Mouse (Mus musculus): ENCODE results near the gene Pcsk4. TPM values are rescaled to one million over a fixed set of nuclear protein-coding genes. Genes with fewer than 3 reads are reported as not detected.

Gene Pcsk4
- 1 to 10 TPM; 3.2 to 4.4 TPM for total RNA-seq (2021)
- long read RNA-seq, experiment 1, partial matches to known transcripts: 0 of 2 reads
- long read RNA-seq, experiment 1, other reads (novel, unspliced or antisense): 1 of 2 reads
- long read RNA-seq, experiment 2, partial matches to known transcripts: 1 of 5 reads
- long read RNA-seq, experiment 2, other reads (novel, unspliced or antisense): 4 of 5 reads

GRCm38 (mm10) chr10:80329273-80330081, at the start of gene Pcsk4, which contains the start of gene Reep6:
Gene Pcsk4, minus strand, starts transcription at chr10:80329498.
Gene Reep6, plus strand, starts transcription at chr10:80329953.
- DNase-seq (ENCODE audit: low spot score in 2 of 2): peak; percentile 95 to 98

- DNase-seq (ENCODE audit: low spot score in 2 of 2): no peak
Observed at GRCm38 (mm10) chr10:80377716-80378115, 48.4 kb upstream of the Pcsk4 start.

DNA sequence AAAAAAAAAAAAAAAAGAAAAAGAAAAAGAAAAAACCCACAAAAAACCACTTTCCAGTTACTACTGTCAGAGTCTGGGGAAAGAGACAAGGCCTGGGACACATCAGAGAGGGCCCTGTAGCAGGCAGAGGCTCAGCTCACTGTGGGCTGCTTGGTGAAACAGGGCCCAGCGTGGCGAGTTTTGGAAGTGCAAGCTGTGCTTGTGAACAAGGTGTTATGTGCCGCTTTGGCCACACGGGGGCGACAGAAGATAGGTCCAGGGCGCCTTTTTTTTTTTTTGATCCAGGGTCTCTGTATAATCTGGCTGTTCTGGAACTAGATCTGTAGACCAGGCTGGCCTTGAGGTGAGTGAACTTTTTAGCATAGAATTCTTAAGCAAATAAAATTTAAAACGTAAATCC, 46.9 kb upstream of the Pcsk4 start:
- DNase-seq (ENCODE audit: low spot score in 2 of 2): peak; percentile 88 to 94

GRCm38 (mm10) chr10:80374063-80374462, 44.8 kb upstream of the Pcsk4 start:
- DNase-seq (ENCODE audit: low spot score in 2 of 2): peak; percentile 71 to 80

- DNase-seq (ENCODE audit: low spot score in 2 of 2): no peak
Observed at GRCm38 (mm10) chr10:80372706-80373105, 43.4 kb upstream of the Pcsk4 start.

- DNase-seq (ENCODE audit: low spot score in 2 of 2): no peak
Observed at GRCm38 (mm10) chr10:80371983-80372382, 42.7 kb upstream of the Pcsk4 start.

DNA sequence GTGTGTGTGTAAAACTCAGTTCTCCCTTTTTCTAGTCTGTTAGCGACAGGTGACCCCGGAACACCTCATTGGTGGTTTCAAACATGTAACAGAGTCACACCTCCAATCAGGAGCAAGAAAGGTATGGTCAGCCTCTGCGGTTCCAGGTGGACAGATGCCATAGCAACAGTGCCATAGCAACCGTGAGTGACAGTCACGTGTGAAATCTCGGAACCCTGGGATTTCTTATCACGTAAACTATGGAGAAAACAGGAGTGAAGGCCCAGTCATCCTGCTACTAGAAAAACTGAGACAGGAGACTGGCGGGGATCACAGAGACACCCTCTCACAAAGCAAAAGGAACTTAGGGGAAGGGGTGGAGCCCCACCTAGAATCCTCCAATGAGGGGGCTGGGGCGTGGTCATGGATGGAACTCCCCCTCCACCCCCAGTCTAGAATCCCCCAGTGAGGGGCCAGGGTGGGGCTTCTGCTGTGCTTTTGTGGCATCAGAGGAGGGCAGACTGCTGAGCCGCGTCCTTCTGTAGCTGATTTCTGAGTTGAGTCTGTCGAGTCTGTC, 42.2 kb upstream of the Pcsk4 start:
- peak in 1 of 2 experiments; percentile 64 for DNase-seq (ENCODE audit: low spot score in 2 of 2)

- DNase-seq (ENCODE audit: low spot score in 2 of 2): no peak
Observed at GRCm38 (mm10) chr10:80369995-80370747, 40.9 kb upstream of the Pcsk4 start.

- no peak for DNase-seq (ENCODE audit: low spot score in 2 of 2)
Observed at GRCm38 (mm10) chr10:80368392-80368791, 39.1 kb upstream of the Pcsk4 start.

GRCm38 (mm10) chr10:80367954-80368353, 38.7 kb upstream of the Pcsk4 start:
- no peak for DNase-seq (ENCODE audit: low spot score in 2 of 2)

GRCm38 (mm10) chr10:80365736-80366135, 36.4 kb upstream of the Pcsk4 start:
- no peak for DNase-seq (ENCODE audit: low spot score in 2 of 2)

- no peak for DNase-seq (ENCODE audit: low spot score in 2 of 2)
Observed at GRCm38 (mm10) chr10:80363734-80364133, 34.4 kb upstream of the Pcsk4 start.

DNA sequence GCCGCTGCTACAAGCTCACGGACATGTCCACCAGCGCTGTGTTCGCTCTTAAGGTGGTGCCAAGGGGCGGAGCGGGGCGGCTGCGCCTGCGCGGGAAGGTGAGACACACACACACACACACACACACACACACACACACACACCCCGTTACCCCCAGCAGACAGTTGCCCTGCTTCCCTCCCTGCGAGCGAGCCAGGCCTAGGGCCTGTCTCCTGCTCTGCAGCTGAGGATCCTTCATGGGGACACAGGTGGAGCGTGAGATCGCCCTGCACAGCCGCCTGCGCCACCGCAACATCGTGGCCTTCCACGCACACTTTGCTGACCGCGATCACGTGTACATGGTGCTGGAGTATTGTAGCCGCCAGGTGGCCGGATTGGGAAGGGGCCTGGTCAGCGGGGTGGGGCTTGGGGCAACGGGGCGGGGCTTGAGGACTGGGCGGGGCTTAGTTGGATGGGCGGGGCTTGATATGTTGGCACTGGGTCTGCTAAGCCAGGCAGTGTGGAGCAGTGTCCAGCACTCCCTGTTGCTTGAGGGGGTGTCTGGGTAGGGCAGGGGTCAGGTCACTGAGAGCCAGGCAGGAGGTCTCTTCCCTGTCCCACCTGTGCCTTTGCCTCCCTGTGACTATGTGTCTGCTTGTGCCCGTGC, 28.8 kb upstream of the Pcsk4 start:
- DNase-seq (ENCODE audit: low spot score in 2 of 2): no peak

DNA sequence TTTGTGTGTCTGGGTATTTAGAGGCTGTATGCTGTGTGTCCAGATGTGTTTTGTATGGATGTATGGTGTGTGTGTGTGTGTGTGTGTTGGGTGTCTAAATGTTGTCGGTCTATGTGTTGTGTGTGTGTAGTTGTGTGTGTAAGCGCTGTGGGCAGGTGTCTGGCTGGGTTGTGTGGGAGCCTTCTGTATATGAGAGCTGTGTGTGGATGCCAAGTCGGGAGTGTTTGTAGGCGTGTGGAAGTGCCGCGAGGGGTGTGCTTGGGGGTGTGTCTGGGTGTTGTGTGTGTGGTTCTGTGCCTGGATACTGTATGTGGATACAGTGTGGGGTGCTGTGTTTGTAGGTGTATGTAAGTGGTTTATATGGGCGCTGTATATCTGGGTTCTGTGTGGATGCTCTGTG, 28.0 kb upstream of the Pcsk4 start:
- no peak for DNase-seq (ENCODE audit: low spot score in 2 of 2)

DNA sequence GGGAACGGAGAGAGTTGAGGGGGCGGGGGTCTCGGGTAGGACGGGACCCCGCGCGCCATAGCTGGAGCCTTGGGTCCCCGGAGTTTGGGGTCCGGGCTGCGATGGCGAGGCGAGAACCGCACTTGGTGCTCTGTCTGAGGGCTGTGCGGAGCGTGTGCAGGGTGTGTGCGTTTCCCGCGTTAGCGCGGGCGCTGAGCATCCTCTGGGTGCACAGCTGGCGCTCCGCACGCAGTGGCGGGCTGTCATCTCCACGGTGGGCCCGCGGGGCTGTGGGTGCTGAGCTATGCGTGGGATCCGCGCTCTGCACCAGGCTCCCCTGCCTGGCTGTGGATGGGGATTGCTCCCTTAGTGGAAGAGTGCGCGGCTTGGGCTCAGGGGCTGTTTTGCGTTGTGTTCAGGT, 27.4 kb upstream of the Pcsk4 start:
- DNase-seq (ENCODE audit: low spot score in 2 of 2): no peak

DNA sequence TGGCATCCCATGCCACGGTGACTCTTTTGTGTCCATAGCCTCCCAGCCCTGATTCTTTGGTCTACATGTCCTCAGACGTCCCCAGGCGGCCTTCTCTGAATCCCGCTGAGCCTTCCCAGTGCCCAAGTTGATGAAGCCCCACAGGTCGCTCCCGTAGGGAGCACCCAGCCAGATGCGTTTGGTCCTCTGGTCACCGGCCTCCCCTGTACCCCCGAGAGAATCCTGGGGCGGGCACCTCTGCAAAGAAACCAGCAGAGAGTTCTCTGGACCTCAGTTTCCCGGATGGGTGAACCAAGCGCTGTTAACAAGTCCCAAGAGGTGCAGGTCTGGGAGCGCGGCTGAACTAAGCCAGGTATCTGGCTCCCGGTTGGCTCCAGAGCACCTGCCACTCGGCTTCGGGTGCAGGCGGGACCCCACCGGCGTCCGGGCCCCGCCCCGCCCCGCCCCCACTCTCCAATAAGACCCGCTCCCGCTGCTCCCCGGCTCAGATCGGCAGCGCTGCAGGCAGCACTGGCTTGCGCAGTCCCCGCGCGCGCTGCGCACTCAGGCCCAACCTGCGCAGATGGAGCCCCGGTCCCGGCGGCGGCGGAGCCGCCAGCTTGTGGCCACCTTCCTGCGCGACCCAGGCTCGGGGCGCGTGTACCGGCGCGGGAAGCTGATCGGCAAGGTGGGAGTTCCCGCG, 26.8 kb upstream of the Pcsk4 start, which contains the start of gene Plk5:
Gene Plk5 (plus strand): TSS at position 459 of the 682 bp plus-strand sequence.
- DNase-seq (ENCODE audit: low spot score in 2 of 2): no peak

DNA sequence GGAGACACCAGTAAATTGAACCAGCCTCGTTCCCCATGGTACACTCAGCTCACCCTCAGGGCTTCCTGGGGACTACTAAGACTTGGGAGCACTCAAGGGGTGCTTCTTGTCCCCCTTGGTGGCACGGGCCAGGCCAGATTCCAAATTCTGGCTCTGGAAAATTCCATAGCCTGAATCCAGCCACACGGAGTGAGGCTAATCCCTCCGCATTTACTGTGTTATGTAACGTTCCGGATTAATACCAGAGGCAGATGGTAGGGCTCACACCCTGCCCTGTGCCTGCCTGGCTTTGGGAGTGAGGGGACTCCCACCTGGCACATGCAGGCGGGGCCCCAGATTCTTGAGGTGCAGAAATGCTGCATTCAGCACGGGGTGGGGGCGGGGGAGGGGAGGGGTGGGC, 26.1 kb upstream of the Pcsk4 start:
- DNase-seq (ENCODE audit: low spot score in 2 of 2): no peak

DNA sequence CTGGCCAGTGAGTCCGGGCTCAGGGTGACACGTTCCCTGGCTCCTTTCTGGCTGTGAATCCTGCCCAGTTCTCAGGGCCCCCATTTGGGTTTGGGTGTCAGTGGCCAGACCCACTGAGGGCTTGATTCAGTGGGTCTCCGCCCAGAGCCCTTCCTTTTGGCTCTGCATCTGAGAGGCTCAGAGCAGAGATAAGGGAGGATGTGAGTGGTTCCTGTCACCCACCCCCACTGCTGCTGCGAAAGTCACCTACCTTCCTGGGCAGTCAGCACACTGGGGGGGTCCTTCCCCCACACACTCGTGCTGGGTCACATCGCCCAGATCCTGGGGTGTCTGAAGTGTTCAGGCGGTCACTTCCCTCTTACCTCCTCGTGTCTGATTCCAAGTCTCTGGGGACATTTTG, 23.4 kb upstream of the Pcsk4 start:
- no peak for DNase-seq (ENCODE audit: low spot score in 2 of 2)

- no peak for DNase-seq (ENCODE audit: low spot score in 2 of 2)
Observed at GRCm38 (mm10) chr10:80351896-80352295, 22.6 kb upstream of the Pcsk4 start.

DNA sequence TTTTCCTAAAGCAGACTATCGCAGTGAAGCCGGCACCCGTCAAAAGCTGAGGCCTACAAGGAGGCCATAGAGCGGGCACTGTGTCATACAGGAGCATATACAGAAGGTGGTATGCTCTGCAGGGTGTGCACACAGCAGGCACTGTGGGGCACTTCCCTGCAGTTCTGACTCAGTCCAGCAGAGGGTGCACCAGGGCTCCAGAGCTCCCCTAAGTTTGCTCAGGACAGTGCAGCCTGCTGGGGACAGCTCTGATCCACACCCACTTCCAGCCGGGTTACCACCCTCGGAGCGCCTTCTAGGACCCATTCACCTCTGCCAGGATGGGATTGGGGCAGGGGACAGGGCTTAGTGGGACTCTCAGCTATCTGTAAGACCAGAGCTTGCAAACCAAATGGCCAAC, 21.0 kb upstream of the Pcsk4 start:
- DNase-seq (ENCODE audit: low spot score in 2 of 2): peak; percentile 78 to 82

Data from layer of hippocampus, postnatal 14 days (tissue).